Mouse (Mus musculus) ES-E14 (cell line): ENCODE measurements around the gene Samd13. TPM values are rescaled to one million over a fixed set of nuclear protein-coding genes. Genes with fewer than 3 reads are reported as not detected.

Experiments used
- DNase-seq: peaks from one replicate; pipeline ENCODE4 v3.0.0-alpha.2; 2013; ENCODE audit warnings: low read depth, low spot score
- H3K27ac ChIP-seq: 2 replicates; pipeline ENCODE4 v1.5.1; 2012; ENCODE audit warnings: low read depth, mild to moderate bottlenecking, low read length, moderate library complexity, mixed read lengths; ENCODE audit not compliant: poor library complexity, insufficient read depth, severe bottlenecking
- H3K36me3 ChIP-seq: 2 replicates; pipeline ENCODE4 v1.6.1; 2012; ENCODE audit warnings: mild to moderate bottlenecking, low read length, moderate library complexity, mixed read lengths; ENCODE audit not compliant: control insufficient read depth, poor library complexity, insufficient read depth, severe bottlenecking
- H3K4me1 ChIP-seq, 2 experiments: fragments of 150-350 bp in 1 of 2; sonication (generic) in 1 of 2; 2 replicates each; pipeline ENCODE4 v1.6.1; 2012; ENCODE audit warnings: low read length in 2 of 2, mild to moderate bottlenecking in 1 of 2, mixed read lengths in 1 of 2; ENCODE audit not compliant: control insufficient read depth in 2 of 2, insufficient read depth in 2 of 2, poor library complexity in 1 of 2
- H3K4me3 ChIP-seq, 2 experiments: fragments of 150-350 bp in 1 of 2; sonication (generic) in 1 of 2; 2 replicates each; pipeline ENCODE4 v1.5.1; 2012; ENCODE audit warnings: low read length in 2 of 2, low read depth in 1 of 2, mild to moderate bottlenecking in 1 of 2, mixed read lengths in 1 of 2; ENCODE audit not compliant: insufficient read depth in 1 of 2, poor library complexity in 1 of 2, severe bottlenecking in 1 of 2
- H3K9ac ChIP-seq: 2 replicates; pipeline ENCODE4 v1.6.1; 2012; ENCODE audit warnings: low read depth, mild to moderate bottlenecking, low read length, mixed read lengths; ENCODE audit not compliant: poor library complexity, insufficient read depth, severe bottlenecking
- H3K9me3 ChIP-seq: fragments of 150-350 bp; sonication (generic); 2 replicates; pipeline ENCODE4 v1.6.1; 2012; ENCODE audit warnings: low read depth, mild to moderate bottlenecking, low read length; ENCODE audit not compliant: control insufficient read depth, insufficient read depth
- CHD2 ChIP-seq: IDR thresholded peaks from 2 replicates; pipeline ENCODE4 v1.6.1; 2014; ENCODE audit warnings: mild to moderate bottlenecking, low read depth, low read length, inconsistent platforms
- HCFC1 ChIP-seq: IDR thresholded peaks from 2 replicates; pipeline ENCODE4 v1.6.1; 2012; ENCODE audit warnings: low read length, inconsistent platforms, borderline replicate concordance; ENCODE audit not compliant: insufficient read depth
- MAFK ChIP-seq: IDR thresholded peaks from 2 replicates; pipeline ENCODE4 v1.6.1; 2014; ENCODE audit warnings: mild to moderate bottlenecking, low read depth, low read length, inconsistent platforms; ENCODE audit not compliant: insufficient read depth
- ZC3H11A ChIP-seq: IDR thresholded peaks from 2 replicates; pipeline ENCODE4 v1.6.1; 2012; ENCODE audit warnings: low read depth, mild to moderate bottlenecking, inconsistent platforms, low read length, borderline replicate concordance
- ZNF384 ChIP-seq: IDR thresholded peaks from 2 replicates; pipeline ENCODE4 v1.6.1; 2012; ENCODE audit warnings: low read depth, low read length, inconsistent platforms
- in situ Hi-C, 2 experiments: fragments of 600-800 bp; cut with MboI; formaldehyde crosslinking; loops; one replicate each; pipeline ENCODE4 v1.15.1; 2025; ENCODE audit warnings: low sequenced_read_pairs in 2 of 2, inconsistent platforms in 1 of 2; ENCODE audit not compliant: unreplicated experiment in 2 of 2
- total RNA-seq: library from RNA; depleted of rRNA; stranded (reverse); fragments of 300-350 nt; gene quantifications from 2 replicates; pipeline ENCODE4 v1.2.3, GENCODE M21; 2012; rRNA removed

Samd13 gene
- total RNA-seq: 0.45 TPM in 1 of 2 replicates, not detected in the other

DNA sequence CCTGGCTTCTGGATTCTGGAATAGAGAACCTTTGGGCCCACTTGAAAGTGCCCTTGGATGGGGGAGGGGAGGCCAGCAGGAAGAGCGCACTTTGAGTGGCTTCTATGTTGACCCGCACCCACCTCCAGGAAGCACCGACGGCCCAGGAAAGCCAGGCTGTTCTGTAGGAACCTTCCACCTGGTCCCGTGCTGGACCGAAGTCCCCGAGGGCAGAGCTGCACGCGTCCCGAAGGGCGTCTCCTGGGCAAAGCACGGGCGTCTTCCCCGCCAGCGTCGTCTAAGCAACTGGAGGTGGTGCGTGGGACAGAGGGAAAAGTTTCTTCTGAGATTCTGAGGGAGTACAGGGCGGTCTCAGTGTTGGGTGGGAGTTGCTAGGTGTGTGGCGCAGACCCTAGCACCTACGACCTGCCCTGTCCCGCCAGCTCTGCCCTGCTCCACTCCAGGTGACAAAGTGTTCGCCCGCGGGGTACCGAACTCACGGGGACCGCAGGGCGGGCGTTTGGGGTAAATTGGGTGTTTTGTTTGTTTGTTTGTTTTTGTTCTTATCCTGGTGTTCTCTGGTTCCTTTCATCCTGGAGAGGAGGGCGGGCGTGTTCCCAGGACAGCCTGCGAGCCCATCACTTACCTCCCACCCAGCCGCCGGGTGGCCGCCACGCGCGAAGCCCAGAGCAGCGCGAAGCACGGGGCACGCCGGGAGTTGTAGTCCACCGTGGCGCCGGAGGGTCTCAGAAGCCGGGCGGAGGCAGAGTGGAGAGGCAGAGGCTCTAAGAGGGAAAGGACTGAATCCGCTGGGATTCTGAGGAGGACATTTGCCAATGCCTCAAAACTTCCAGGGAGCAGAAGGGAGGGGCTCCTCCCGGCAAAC lies at the start of gene Samd13:
TSS of gene Samd13 (minus strand) at position 782 of the 865 bp plus-strand sequence.
- Histone ChIP-seq H3K9me3 (no peaks in the 10 kb centered on the region), H3K36me3 (no peaks in the 10 kb centered on the region), H3K9ac (peak within 1 kb of the TSS; percentile 57), H3K4me3 (peak within 1 kb of the TSS; percentile 58 to 78), H3K4me1 (no peaks in the 10 kb centered on the region), H3K27ac (no peak within 1 kb of the TSS)
- in situ Hi-C loops: no loop called here
- TF ChIP-seq MAFK: no peak
- no peak for TF ChIP-seq ZNF384
- TF ChIP-seq ZC3H11A: no peak
- peak; percentile 45; the same call in 1 of the 2 replicates for TF ChIP-seq CHD2
- peak; percentile 89 for TF ChIP-seq HCFC1
- DNase-seq: peak; percentile 29

DNA sequence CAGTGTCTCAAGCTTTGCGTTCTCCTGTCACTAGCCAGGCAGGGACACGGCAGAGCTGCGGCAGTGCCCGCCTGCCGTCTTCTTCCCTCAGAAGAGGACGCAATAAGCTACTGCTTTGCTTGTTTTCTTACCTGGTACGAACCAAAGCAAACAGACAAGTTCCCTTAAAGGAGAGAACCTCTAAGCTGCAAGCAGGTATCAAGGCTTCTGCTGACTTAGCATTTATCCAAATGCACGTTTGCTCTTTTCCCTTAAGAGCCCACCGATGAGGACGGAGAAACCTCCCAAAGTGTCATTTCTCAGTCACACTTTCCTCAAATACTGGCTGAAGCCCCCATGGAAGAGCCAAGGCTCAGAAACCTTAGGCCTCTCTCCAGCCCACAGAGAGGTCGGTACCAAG lies 46.1 kb upstream of the Samd13 start:
- Histone ChIP-seq H3K9ac (no peak overlapping the region), H3K9me3 (no peaks in the 10 kb centered on the region), H3K4me3 (no peak overlapping the region), H3K36me3 (peaks cover 6% of the 10 kb centered on the region; the same call in 1 of the 2 replicates), H3K4me1 (no peaks in the 10 kb centered on the region), H3K27ac (no peak overlapping the region)
- TF ChIP-seq MAFK: peak; percentile 62; the same call in 1 of the 2 replicates
- no peak for TF ChIP-seq CHD2
- in situ Hi-C loops: no loop called here
- DNase-seq: no peak

DNA sequence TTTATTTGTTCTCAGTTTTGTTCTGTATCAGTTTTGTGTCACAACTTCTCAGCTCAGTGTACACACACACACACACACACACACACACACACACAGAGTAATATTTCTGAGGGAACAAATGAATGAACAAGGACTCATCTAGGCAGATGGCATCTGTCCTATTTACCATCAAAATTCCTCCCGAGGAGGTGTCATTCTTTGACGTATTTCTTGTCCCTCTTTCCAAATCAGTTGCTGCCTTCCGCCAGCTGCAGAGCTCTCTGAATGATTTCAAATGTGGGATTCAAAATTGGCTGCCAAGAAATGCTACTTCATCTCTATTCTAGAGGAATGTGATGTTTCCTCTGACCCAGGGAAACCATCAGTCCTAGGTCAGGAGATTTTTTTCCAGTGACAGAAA lies 37.6 kb upstream of the Samd13 start:
- TF ChIP-seq CHD2: no peak
- TF ChIP-seq HCFC1: no peak
- TF ChIP-seq MAFK: no peak
- no peak for TF ChIP-seq ZNF384
- TF ChIP-seq ZC3H11A: no peak
- H3K9ac ChIP-seq: no peak overlapping the region
- H3K4me1 ChIP-seq: no peaks in the 10 kb centered on the region
- H3K36me3 ChIP-seq: no peaks in the 10 kb centered on the region
- no peak overlapping the region for H3K27ac ChIP-seq
- H3K9me3 ChIP-seq: no peaks in the 10 kb centered on the region
- H3K4me3 ChIP-seq: no peak overlapping the region
- in situ Hi-C loops: no loop called here
- DNase-seq: no peak

DNA sequence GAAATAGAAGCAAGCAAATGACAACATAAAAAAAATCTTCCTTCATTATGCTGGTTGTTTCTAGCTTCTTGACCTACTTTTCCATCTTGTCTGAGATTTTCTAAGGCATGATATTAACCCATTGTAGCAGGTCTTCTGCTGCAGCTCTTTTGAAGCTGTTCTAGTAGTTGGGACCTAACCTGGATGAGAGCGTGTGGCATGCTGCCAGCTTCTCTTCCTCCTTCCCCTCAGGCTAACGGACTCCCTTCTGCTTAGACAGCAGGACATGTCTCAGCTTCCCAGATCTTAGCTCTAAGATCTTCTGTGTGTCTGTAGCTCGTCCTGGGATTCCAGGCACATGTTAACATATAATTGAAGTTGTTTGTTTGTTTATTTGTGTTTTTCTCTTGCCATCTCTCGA lies 34.3 kb upstream of the Samd13 start:
- in situ Hi-C loops: no loop called here
- no peak for DNase-seq
- Histone ChIP-seq H3K27ac (no peak overlapping the region), H3K4me1 (no peaks in the 10 kb centered on the region), H3K9ac (no peak overlapping the region), H3K36me3 (no peaks in the 10 kb centered on the region), H3K9me3 (no peaks in the 10 kb centered on the region), H3K4me3 (no peak overlapping the region)
- TF ChIP-seq ZC3H11A: no peak

DNA sequence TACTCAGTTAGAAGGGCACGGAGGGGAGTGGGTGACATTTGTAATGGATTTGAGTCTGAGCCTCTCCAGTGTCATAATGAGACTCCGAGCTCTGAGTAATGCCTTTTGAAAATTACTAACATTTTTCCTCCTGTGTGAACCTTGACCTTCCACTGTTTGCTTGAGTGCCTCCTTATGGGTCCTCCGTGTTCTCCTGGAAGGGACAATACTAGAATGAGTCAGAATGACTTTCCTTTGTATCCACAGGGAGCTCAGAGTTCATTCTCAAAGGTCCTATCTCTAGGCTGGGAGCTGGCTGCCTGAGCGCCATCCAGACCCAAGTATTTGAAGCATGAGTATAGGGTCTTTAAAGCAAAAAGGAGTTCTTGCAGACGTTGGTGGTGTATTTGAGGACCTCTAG lies 32.9 kb upstream of the Samd13 start:
- H3K27ac ChIP-seq: no peak overlapping the region
- no peak for TF ChIP-seq HCFC1
- TF ChIP-seq ZNF384: no peak
- TF ChIP-seq ZC3H11A: no peak
- no peak for TF ChIP-seq MAFK
- no peak for TF ChIP-seq CHD2
- in situ Hi-C loops: no loop called here
- H3K9me3 ChIP-seq: no peaks in the 10 kb centered on the region
- H3K4me3 ChIP-seq: no peak overlapping the region
- H3K4me1 ChIP-seq: no peaks in the 10 kb centered on the region
- H3K36me3 ChIP-seq: no peaks in the 10 kb centered on the region
- H3K9ac ChIP-seq: no peak overlapping the region
- no peak for DNase-seq
